Mouse (Mus musculus) T-helper 17 cell (primary cell): ENCODE measurements around the gene Fam241a.

Experiments used
- in situ Hi-C, 2 experiments: fragments of 300-600 bp; cut with MboI, MseI; formaldehyde crosslinking; loops; 1 replicate in 1 of 2; 2 replicates in 1 of 2; pipeline ENCODE4 v1.15.1; 2025; ENCODE audit warnings: high pct_unique_total_duplicates in 2 of 2

Gene Fam241a

DNA sequence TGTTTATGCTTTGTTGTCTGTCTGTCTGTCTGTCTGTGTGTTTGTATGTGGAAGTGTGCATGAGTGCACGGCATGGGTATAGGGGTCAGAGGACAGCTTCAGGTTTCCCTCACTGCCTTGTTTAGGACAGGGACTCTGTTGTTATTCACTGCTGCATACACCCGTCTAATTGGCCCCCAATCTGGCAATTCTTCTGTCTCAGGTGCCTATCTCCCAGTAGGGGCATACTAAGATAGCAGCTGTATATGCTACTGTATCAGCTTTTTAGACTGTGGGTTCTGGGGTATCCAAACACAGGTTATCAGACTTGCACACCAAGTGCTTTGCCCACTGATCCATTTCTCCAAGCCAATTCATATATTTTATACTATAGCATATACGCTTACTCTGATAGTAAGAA lies 16.2 kb downstream of the Fam241a start:
- in situ Hi-C loops, result loop anchor here in 1 of 2 experiments (25.0 kb wide), 1 partner anchor 1218 kb away; no protein-coding TSS in a partner anchor

DNA sequence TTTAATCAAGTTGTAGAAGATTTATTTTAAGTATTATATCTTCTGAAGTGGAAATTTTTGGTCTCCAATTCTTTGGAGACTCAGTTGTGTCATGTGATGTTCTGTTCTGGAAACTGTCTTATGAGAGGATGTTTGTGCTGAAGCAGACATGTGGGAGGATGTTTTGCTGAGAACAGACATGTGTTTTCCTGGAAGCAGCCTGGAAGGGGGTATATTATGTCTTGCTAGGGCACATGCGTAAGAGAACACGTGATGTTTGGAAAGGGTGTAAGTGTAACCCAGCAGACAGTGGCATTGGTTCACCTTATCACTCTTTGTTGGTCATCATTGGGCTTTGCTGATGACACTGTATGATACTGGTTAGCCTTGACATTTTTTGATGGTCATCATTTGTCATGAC lies 20.6 kb downstream of the Fam241a start:
- in situ Hi-C loops, result loop anchor here in 1 of 2 experiments (25.0 kb wide), 1 partner anchor 1213 kb away; no protein-coding TSS in a partner anchor

DNA sequence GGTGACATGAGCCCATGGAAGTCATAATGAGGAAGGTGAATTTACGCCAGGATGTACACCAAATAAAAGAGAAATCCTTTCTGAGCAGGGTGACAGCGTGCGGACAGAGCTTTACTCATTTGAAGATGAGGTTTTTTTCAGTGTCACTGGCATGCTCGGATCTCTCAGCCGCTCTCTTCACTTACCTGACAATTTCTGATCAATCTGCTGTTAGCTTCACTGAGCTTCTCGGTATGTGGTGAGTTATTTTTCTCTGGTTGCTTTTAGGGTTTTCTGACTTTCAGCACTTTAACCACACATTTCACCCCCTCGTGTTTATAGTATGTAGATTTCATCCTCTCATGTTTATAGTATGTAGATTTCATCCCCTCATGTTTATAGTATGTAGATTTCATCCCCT lies 21.1 kb downstream of the Fam241a start:
- in situ Hi-C loops, result loop anchor here in 1 of 2 experiments (25.0 kb wide), 1 partner anchor 1213 kb away; no protein-coding TSS in a partner anchor

DNA sequence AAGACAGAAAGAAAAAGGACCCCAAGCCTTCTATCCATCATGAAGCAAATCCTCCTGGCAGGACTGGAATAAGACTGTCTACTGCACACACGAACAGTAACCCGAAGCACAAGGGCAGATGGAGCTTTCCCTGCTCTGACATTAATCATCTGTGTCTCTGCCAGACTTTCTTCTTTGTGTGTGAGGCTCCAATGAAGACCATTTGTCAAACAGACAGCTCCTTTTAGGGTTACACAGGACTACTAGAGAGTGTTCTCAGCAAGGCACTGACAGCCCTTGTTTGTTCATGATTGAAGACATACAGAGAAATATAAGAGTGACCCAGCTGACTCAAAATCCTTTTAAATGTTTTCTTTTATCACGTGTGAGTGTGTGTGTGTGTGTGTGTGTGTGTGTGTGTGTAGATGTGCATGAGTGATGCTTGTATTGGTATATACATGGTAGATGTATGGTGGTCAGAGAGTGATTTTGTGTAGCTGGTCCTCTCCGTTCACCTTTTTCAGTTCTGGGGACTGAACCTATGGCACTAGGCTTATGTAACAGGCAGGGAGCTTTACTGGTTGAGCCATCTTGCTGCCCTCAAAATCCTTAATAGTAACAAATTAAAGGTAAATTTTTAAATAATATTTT lies 21.8 kb downstream of the Fam241a start:
- in situ Hi-C loops, result no loop called here

DNA sequence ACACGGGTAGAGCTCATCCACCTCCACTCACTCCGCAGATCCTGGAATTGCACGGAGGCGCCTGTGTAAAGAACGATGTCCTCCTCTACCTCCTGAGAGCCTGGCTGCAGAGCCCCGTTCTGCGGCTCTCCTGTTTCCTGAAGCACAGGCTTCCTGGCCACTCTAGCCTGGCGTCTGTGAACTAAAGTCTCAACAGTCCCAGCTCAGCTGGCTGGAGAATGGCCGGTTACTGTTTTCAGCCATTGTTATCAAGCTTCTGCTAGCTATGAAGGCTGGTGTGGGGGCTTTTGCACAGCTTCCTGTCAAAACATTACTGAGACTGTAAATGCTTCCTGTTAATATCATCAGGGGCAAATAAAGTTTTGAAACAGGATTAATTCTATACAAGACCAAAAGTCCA lies 24.5 kb downstream of the Fam241a start:
- in situ Hi-C loops, result no loop called here

DNA sequence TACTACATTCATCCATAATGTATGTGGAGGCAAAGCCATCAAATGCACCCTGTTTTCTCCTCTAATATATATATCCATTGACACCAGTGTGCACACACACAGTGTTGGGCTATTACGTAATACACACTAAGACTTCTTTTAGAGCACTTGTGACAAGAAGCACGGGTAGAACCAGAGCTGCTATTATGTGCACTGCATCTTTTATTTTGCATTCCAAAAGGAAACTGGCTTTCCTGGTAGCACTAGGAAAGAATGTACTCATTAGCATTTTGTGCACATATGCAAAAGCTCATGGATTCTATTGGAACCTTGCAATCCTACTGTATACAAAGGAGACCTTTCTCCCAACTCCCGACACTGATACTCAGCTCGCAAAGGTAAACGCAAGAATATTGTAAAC lies 27.2 kb downstream of the Fam241a start:
- in situ Hi-C loops, result no loop called here

DNA sequence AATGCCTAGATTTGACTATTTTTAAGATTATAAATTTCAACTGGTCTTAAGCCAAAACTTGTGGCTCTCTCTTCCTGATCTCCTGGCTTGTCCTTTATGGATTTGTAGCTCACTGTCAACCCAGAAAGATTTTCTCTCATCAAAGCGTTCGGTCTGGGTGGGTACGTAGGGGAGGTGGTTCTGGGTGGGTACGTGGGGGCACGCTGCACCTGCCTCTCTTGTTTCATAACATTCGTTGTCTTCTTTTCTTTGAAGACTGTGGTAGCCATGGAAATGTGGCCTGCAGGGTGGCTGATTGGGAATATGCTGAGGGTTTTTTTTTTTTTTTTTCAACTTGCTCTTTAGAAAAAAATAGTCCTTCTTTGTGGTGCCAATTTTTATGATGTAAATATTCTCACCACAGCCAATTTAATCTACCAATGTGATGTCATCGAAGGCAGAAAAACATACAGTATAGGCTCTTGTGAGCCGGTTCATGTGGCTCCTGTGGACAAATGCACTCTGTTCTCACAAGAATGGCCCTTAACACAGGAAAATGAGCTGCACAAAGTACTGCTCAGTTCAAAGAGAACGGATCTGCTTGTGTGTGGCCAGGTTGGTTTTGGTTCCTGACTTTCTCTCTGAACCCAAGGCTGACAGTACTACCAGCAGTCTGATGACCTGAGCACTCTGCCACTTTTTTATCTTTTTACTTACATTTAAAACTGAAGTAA lies 27.9 kb downstream of the Fam241a start:
- in situ Hi-C loops, result no loop called here

DNA sequence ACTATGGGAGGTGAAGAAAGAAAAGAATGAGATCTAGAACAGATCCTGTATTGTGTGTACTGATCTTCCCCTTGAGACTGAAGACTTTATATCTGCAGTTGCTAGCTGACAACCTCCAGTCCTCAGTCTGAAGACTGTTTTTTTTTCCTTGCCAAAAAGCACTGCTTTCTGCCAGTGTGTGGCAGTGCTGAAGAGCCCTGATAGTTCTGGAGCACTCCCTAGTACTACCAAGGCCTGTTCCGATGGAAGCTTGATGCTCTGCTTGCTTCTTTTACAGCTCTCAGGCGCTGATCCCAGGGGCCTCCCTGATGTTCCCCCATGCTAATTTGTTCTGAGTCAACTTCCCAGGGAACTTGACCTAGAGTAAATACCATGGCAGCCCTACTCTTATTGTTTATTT lies 31.9 kb downstream of the Fam241a start:
- in situ Hi-C loops, result no loop called here

DNA sequence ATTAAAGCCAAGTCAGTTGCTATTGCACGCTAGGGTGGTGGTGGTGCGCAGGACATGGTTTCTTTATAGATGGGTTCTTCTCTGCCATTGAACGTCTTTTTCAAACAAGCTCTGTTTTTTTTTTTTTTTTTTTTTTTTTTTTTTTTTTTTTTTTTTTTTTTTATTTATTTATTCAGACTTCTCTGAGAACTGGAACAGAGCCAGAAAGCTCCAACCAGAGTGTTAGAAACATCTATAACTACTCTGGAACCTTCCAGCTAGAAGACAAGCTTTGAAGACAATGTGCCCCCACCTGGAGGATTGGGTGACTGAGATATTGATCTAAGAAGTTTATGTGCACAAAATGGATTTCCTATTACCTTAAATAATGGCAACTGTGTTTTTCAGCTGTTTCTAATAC lies 32.6 kb downstream of the Fam241a start:
- in situ Hi-C loops, result no loop called here

DNA sequence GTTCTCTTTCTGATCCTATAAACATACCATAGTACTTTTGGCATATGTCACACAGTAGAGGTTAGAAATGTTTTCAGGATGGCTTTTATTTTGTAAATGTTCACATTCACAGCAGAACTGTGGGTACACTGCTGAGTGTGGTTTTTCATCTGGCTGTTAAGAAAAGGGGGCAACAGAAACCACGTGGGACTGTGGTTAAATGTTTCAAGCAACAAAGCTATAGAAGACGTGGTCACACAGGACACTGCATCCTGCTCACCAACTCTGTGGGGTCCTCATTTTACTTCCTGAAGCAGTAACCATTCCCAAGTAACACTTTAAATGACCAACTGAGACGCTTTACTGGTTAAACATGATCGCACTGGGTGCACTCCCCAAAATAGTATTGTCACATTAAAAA lies 33.6 kb downstream of the Fam241a start:
- in situ Hi-C loops, result no loop called here

DNA sequence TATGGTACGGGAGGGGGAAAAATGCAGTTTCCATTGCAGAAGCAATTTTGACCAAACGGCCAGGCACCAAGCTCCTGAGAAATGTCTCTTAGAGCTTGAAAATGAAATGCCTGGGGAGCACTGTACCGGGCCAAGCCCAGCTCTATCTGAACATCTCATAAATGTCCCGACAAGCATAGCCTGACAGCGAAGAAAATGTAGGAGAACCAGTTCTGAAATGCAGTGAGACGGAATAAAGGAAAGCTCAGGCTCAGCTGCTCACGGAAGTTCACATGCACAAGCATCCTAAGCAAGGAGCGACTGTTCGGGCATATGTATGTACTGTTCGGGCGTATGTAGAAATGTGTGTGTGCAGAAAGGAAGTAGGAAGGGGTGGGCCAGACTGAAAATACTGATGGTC lies 34.8 kb downstream of the Fam241a start:
- in situ Hi-C loops, result no loop called here

DNA sequence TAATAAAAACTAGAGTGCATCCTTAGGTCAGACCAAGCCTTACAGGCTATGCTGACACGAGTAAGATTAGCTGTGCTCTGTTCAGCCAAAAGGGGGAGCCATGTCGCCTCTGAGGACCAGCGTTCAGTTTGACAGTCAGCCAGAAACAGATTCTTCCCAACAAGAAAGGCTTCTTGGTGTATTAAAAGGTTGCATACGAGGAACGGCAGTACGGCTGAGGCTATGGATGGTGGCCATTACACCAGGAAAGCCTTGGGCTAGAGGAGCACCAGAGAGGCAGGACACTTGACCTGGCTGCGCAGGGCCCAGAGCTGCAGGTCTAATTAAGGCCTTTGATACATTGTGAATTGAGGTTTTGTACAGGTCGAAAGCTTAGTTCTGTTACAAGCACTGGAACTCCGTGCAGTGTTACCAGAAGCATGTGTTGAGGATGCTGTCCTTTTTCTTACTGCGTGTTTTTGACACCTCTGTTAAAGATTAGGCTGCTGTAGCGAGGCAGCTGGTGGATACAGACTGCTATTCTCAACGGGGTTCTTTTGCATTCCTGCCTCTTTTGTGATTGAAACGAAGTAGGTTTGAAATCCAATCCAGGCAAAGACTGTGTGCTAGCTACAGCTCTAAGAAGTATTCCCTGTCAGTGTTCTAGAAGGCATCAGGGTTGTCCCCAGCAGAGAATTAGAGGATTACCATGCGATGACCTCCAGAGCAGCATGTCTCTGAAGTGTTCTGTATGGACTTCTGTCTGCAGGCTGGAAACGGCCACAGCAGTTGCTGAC lies 42.5 kb downstream of the Fam241a start:
- in situ Hi-C loops, result loop anchor here (5.0 kb wide), 1 partner anchor 94 kb away; no protein-coding TSS in a partner anchor

DNA sequence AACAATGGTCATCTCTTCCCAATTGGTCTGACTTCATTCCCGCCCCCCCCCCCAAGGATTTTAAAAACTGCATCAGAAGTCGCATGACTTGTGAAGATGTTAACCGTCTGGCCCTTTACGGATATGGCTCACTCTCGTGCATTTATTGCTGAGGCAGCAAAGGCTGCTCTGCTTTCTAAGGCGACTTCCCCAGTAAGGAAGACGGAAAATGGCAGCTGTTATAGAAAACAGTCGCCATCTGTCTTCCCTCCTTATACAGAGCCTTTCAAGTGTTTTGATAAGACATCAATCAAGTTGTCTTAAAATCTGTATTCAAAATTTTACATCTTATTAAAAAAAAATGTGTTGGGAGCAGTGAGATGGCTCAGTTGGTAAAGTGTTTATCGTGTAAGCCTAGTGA lies 43.4 kb downstream of the Fam241a start:
- in situ Hi-C loops, result loop anchor here (5.0 kb wide), 1 partner anchor 95 kb away; no protein-coding TSS in a partner anchor

DNA sequence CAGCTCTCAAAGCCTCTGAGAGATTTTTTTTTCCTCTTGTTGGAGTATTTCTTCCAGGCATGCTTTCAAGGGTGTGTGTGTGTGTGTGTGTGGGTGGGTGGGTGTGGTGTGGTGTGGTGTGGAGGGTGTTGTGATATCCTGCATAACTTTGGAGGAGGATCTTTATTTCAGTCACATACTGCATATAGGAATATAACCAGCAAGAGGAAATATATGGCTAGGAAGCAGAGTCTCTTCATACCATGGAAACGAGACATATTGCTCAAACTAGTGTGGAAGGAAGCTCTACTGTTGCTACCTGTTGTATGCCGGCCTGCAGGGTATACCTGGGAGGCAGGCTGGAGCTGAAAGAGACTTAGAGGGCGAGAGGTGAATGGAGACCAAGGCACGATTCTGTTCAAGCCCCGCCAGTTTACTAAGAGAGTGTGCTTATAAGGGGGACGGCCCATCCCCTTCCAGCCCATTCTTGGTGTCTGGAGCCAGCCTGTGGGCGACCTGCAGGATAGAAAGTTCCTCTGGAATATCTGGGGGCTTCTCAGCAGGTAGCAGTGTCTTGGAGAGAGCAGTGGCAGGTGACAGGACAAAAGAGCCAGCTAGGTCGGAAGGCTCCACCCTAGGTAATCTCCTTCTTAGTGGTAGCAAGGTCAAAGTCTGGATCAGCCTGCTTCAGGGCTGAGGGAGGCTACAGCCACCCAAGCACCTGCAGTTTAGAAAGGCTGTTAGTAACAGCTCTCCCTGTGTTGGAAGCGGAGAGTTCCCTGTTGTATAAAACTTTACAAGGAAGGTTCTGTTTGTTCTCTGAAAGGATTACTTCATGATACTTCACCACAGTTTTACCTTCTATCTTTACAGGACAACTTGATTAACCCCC lies 45.1 kb downstream of the Fam241a start:
- in situ Hi-C loops, result loop anchor here (5.0 kb wide), 1 partner anchor 96 kb away; no protein-coding TSS in a partner anchor

DNA sequence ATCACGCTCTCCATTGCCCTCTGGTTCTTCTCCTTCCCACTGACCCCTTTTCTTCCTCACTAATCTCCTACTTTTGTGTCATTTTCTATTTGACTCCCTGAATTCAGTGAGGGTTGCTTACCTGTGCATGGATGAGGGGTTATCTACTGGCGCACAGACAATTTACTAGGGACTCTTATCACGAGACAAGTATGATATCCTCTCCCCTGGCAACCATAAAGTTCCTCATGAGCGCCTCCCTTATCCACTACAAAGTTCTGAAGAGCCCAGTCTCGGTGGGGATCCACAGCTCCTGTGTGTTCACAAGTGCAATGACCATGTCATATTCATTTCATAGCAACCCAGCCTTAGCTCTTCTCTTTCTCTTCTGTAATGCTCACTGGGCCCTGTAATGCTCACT lies 46.2 kb downstream of the Fam241a start:
- in situ Hi-C loops, result loop anchor here (5.0 to 25.0 kb wide), 2 partner anchors 97 to 1362 kb away; no protein-coding TSS in a partner anchor

DNA sequence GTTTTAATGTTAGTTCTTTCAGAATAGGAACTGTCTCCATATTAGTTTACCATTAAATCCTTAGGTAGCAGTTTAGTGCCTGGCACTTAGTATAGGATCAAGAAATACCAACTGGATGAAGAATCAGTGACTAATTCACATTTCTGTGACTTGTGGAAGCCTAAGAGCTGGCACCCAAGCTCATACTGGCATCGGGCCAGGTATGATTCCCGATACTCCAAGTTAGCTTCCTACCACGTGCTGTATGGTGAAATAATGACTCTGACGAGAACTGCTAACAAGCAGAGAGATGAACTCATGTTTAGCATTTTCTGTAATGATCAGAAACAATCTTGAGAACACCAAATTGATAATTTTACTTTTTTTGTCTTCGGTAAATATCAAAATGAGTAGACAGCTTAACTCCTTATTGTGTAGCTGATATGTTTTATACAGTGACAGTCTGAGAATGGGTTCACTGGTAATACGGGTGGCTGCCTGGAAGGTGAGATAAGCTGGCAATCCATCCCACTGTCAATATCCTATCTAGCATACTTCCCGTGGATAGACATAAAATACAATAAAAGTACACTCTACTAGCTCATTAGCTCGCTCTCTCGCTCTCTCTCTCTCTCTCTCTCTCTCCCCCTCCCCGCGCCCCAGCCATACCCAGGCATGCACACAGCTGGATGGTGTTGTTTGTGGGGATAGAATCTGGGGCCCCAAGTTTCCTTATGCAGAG lies 47.9 kb downstream of the Fam241a start:
- in situ Hi-C loops, result loop anchor here in 1 of 2 experiments (25.0 kb wide), 1 partner anchor 1364 kb away; no protein-coding TSS in a partner anchor

DNA sequence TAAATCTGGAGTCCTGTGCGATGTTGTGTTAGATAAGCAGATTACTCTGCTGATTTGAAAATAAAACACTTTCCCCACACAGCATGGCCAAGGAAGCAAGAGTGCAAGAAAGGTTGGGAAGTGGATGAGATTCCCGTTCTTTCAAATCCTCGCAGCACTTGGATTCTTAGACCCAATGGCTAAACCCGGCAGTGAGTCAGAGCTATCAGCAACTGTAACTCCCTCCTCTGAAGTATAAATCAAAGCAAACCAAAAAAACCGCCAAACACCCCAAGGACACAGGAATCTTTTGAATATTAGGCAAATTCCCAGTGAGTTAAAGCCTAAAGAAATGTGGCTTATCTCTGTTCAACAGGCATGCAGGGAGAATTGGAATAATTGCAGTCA lies 52.2 kb downstream of the Fam241a start:
- in situ Hi-C loops, result loop anchor here in 1 of 2 experiments (25.0 kb wide), 1 partner anchor 1368 kb away; no protein-coding TSS in a partner anchor

DNA sequence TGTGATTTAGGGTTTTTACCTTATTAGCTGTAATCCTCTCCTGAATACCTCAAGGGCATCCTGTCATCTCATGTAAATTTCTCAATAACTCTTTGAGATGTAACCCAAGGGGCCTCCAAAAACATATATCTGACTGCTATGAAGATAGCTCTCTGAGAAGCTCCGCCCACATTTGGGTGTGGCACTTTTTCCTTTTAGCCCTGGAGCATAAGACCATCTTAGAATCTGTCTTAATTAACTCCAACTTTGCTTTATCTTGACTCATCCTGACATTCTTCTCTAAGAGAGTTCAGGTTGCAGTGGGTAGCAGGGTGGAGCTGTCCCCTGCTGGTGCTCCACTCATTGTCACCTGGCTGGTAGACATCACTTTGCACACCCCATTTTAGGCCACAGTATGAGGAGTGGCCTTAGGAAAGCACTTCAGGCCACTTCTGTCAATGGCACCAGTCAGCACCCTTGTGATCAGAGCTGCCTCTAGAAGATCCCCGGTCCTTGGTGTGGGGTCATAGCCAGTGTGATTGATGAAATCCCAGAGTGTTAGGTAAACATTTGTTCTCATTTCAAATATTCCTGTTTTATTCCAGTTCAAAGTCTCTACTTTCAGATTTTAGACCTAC lies 52.7 kb downstream of the Fam241a start:
- in situ Hi-C loops, result loop anchor here in 1 of 2 experiments (25.0 kb wide), 1 partner anchor 1369 kb away; no protein-coding TSS in a partner anchor

DNA sequence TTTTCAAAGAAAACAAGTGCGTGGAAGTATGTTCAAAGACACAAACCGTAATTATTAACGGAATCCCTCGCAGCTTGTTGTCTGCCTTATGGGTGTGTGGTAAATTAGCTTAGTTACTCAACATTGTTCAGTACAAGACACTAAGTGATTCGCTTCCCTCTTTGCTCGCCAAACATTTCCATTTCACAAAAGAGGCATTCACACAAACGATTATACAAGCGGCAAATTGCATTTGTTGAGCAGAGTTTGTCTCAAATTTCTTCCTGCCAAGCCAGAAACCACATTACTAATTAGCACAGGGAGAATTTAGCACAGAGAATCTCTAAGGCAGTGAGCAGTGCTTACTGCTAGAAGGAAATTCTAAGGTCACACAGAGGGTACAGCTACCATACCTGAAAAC lies 54.2 kb downstream of the Fam241a start:
- in situ Hi-C loops, result loop anchor here in 1 of 2 experiments (25.0 kb wide), 1 partner anchor 1370 kb away; no protein-coding TSS in a partner anchor
